Mouse (Mus musculus) midbrain, embryonic 16.5 days (tissue): ENCODE data around the gene Nubp1. TPM values are rescaled to one million over a fixed set of nuclear protein-coding genes. Genes with fewer than 3 reads are reported as not detected.

Experiments
- ATAC-seq: fragments of 200-750 bp; cut with Nextera tagmentation; 2 replicates; pipeline ENCODE4 v1.8.0; 2017; ENCODE audit warnings: moderate TSS enrichment
- H3K27ac ChIP-seq: fragments of 300-500 bp; sonication (generic); 2 replicates; pipeline ENCODE4 v1.5.1; 2014; ENCODE audit warnings: mild to moderate bottlenecking, low read length, mixed read lengths
- H3K27me3 ChIP-seq: fragments of 300-500 bp; sonication (generic); 2 replicates; pipeline ENCODE4 v1.6.1; 2014; ENCODE audit warnings: low read depth, low read length, mixed read lengths; ENCODE audit not compliant: control insufficient read depth, insufficient read depth
- H3K36me3 ChIP-seq: fragments of 300-500 bp; sonication (generic); 2 replicates; pipeline ENCODE4 v1.6.1; 2014; ENCODE audit warnings: mild to moderate bottlenecking, low read length, moderate library complexity, mixed read lengths; ENCODE audit not compliant: control insufficient read depth, insufficient read depth
- H3K4me1 ChIP-seq: fragments of 300-500 bp; sonication (generic); 2 replicates; pipeline ENCODE4 v1.6.1; 2014; ENCODE audit warnings: mild to moderate bottlenecking, low read length, mixed read lengths; ENCODE audit not compliant: control insufficient read depth, insufficient read depth
- H3K4me2 ChIP-seq: fragments of 300-500 bp; sonication (generic); 2 replicates; pipeline ENCODE4 v1.6.1; 2014; ENCODE audit warnings: mild to moderate bottlenecking, low read length, mixed read lengths
- H3K4me3 ChIP-seq: fragments of 300-500 bp; sonication (generic); 2 replicates; pipeline ENCODE4 v1.5.1; 2014; ENCODE audit warnings: low read depth, mild to moderate bottlenecking, low read length, moderate library complexity, mixed read lengths
- H3K9ac ChIP-seq: fragments of 300-500 bp; sonication (generic); 2 replicates; pipeline ENCODE4 v1.6.1; 2014; ENCODE audit warnings: low read depth, low read length, mixed read lengths
- H3K9me3 ChIP-seq: fragments of 300-500 bp; sonication (generic); replicated peaks from 2 replicates; pipeline ENCODE4 v1.6.1; 2014; ENCODE audit warnings: mild to moderate bottlenecking, low read length, mixed read lengths; ENCODE audit not compliant: control insufficient read depth, poor library complexity, severe bottlenecking
- WGBS: fragments of 180-500 bp; shearing (Covaris S2); extraction: QIAGEN DNeasy Blood & Tissue Kit; methylation state at CpG from one replicate; pipeline ENCODE4 v1.1.7; 2014; 5-methylcytosine and 5-hydroxymethylcytosine counted together
- polyA plus RNA-seq: library from polyadenylated mRNA; unstranded; fragments of >200 nt; fragmentation: Nextera tagmentation; extraction: Ambion mirVana; gene quantifications from 2 replicates; pipeline ENCODE4 v1.2.1, GENCODE M21; 2015

The Nubp1 gene
- polyA plus RNA-seq, 1 experiment from 2014 or later = 45.3 TPM

- WGBS = 86% methylated on average over 5 of the region's 5 CpGs
- H3K4me2 ChIP-seq = no peak overlapping the region
- peaks cover 7% of the 10 kb centered on the region for H3K4me1 ChIP-seq
- no peaks in the 10 kb centered on the region for H3K9me3 ChIP-seq
- no peak overlapping the region for H3K27ac ChIP-seq
- no peak overlapping the region for H3K9ac ChIP-seq
- peaks cover 4% of the 10 kb centered on the region; the same call in 1 of the 2 replicates for H3K36me3 ChIP-seq
- no peaks in the 10 kb centered on the region for H3K27me3 ChIP-seq
- H3K4me3 ChIP-seq = no peak overlapping the region
- no peak for ATAC-seq
Measured at GRCm38 (mm10) chr16:10438055-10438454, 26.3 kb downstream of the Nubp1 start.

DNA sequence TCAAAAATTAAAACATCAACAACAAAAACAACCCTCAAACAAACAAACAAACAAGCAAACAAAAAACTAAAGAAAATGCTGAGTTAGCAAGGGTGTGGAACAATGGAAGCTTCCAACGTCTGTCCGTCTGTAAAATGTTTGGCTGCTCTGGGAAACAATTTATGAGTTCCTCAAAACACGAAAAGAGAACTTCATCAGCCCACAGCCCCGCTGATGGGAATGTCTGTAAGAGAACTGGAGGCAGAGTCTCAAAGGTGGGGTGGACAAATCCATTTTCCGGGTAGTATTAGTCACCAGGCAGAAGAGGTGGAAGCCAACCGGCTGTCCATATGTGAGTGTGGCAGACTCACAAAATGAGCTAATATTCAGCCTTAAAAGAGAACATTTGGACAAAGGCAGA is 29.6 kb downstream of the Nubp1 start:
- H3K9ac ChIP-seq = no peak overlapping the region
- no peaks in the 10 kb centered on the region for H3K9me3 ChIP-seq
- H3K4me1 ChIP-seq = peaks cover 33% of the 10 kb centered on the region
- no peaks in the 10 kb centered on the region for H3K27me3 ChIP-seq
- no peak overlapping the region for H3K4me2 ChIP-seq
- no peak overlapping the region for H3K4me3 ChIP-seq
- no peak overlapping the region for H3K27ac ChIP-seq
- no peak for ATAC-seq
- WGBS = 89% methylated on average over 6 of the region's 6 CpGs
- peaks cover 4% of the 10 kb centered on the region; the same call in 1 of the 2 replicates for H3K36me3 ChIP-seq

DNA sequence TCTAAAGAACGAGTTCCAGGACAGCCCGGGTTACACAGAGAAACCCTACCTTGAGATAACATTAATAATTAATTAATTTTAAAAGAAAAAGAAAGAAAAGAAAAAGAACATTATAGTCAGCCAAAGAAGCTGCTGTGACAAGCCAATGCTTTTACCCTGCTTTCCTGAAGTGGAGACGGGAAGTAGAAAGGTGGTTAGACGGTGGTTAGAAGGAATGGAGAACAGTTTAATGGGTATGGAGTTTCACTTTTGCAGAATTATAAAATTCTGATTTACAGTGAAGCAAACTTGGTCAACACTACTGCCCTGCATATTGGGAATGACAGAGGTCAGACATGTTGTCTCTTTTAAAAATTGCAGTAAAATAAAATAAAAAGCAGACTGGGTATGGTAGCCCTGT is 30.0 kb downstream of the Nubp1 start:
- Histone ChIP-seq H3K4me1 (peaks cover 33% of the 10 kb centered on the region), H3K9ac (no peak overlapping the region), H3K9me3 (no peaks in the 10 kb centered on the region), H3K27me3 (no peaks in the 10 kb centered on the region), H3K27ac (no peak overlapping the region), H3K4me3 (no peak overlapping the region), H3K36me3 (peaks cover 4% of the 10 kb centered on the region; the same call in 1 of the 2 replicates), H3K4me2 (no peak overlapping the region)
- WGBS = 92% methylated on average over 4 of the region's 4 CpGs
- no peak for ATAC-seq

DNA sequence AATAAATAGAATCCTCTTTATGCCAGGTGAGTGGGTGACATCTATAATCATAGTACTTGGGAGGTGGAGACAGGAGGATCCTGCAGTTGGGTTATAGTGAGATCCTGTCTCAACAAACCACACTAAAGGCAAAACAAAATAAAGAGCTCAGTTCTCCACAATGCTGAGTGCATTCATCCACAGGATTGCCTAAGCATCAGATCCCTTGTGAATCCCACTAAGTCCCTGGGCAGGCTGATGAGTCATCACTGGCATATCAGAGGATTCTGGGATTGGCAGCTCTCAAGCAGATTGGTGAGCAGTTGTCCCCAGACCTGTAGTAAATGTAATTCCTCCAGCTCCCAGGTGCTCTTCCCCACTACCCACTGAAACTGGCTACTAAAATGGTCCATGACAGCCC is 32.0 kb downstream of the Nubp1 start:
- no peak overlapping the region for H3K27ac ChIP-seq
- no peak for ATAC-seq
- no peaks in the 10 kb centered on the region for H3K9me3 ChIP-seq
- no peak overlapping the region for H3K4me3 ChIP-seq
- H3K4me2 ChIP-seq = no peak overlapping the region
- H3K4me1 ChIP-seq = peaks cover 39% of the 10 kb centered on the region
- H3K27me3 ChIP-seq = no peaks in the 10 kb centered on the region
- peaks cover under 1% of the 10 kb centered on the region; the same call in 1 of the 2 replicates for H3K36me3 ChIP-seq
- H3K9ac ChIP-seq = no peak overlapping the region

DNA sequence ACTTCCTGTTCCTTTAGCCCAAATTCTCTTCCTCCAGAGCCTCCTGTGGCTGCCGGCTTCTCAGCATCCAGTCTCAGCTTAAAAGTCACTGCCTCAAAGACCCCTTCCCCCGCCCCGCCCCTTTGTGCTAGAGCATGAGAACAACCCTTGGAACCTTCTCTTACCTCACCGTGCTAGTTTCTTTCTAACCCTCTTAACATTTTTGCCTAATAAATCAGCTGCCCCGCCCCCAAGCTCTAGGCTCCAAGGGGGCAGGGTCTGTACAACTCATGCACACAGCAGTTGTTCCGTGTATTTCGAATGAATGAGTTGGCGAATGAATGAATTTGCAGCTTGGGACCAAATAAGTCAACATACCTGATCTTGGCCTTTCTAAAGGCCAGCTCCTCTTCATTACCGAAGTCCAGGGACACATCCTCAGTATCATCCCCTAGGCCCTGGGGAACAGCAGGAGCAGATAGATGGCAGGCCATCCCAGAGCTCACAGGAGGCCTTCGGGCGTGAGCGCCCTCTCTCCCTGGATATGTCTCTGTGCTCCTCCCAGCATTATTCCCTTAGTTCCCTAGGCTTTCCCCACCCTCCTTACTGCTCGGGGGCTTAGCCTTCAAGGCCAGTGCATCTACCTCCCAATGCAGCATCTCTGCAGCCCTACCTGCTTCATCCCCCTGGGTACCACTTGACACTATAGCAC is 35.0 kb downstream of the Nubp1 start:
- Histone ChIP-seq H3K4me1 (peaks cover 39% of the 10 kb centered on the region), H3K27me3 (no peaks in the 10 kb centered on the region), H3K4me2 (peak overlapping the region; percentile 65), H3K4me3 (peak overlapping the region; percentile 50), H3K9ac (peak overlapping the region; percentile 78), H3K27ac (peak overlapping the region; percentile 85), H3K9me3 (no peaks in the 10 kb centered on the region), H3K36me3 (no peaks in the 10 kb centered on the region)
- 11% methylated on average over 13 of the region's 13 CpGs for WGBS
- peak; percentile 78 for ATAC-seq

DNA sequence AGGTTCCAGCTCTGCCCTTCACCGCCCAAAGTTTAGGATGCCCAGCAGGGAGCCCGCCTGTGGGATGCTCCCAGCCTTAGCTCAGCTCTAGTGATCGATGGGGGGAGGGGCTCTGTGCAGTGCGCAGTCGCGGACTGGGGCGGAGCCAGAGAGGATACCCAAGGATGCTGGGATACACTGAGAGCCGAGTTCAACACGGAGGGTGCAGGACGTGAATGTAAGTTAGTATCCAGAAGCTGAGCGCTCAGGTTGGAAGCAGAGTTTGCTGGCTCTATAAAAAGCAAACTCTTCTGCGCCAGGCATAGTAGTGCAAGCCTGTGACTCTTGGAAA is 35.5 kb downstream of the Nubp1 start, which contains the start of gene Tvp23a:
Tvp23a (minus strand) TSS at position 99 of the 331 bp plus-strand sequence.
- Histone ChIP-seq H3K4me2 (peak within 1 kb of the TSS; percentile 65), H3K9ac (peak within 1 kb of the TSS; percentile 78), H3K27me3 (no peaks in the 10 kb centered on the region), H3K36me3 (no peaks in the 10 kb centered on the region), H3K9me3 (no peaks in the 10 kb centered on the region), H3K4me1 (peaks cover 39% of the 10 kb centered on the region), H3K27ac (peak within 1 kb of the TSS; percentile 85), H3K4me3 (peak within 1 kb of the TSS; percentile 50)
- WGBS = 1% methylated on average over 12 of the region's 12 CpGs
- ATAC-seq = peak; percentile 98

GRCm38 (mm10) chr16:10447781-10448180 is 36.0 kb downstream of the Nubp1 start:
- Histone ChIP-seq H3K4me2 (peak overlapping the region; percentile 65), H3K27me3 (no peaks in the 10 kb centered on the region), H3K27ac (peak overlapping the region; percentile 85; the same call in 1 of the 2 replicates), H3K4me1 (peaks cover 34% of the 10 kb centered on the region), H3K9me3 (no peaks in the 10 kb centered on the region), H3K4me3 (peak overlapping the region; percentile 50), H3K36me3 (no peaks in the 10 kb centered on the region), H3K9ac (peak overlapping the region; percentile 78)
- 58% methylated on average over 2 of the region's 2 CpGs for WGBS
- 0 out of 2 replicates have a peak, but pooled peaks have one; percentile 9 for ATAC-seq

DNA sequence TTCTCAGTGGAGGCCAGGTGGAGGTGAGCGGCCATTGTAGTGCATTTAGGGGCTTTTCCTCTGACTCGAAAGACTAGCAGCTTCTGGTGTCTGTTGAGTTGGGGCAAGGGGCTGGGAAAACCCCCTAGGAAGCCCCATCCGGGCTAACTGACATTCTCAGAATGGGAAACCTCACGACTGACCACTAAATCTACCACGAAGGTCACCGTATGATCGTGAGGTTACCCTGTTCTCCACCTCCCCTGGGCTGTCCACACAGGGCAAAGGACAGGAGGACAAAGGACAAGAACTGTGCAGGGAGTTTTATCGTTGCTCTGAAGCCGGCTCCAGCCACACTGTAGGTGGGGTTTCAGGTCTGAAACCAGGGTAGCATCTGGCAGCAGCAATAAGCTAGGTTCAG is 37.2 kb downstream of the Nubp1 start:
- WGBS = 88% methylated on average over 9 of the region's 9 CpGs
- Histone ChIP-seq H3K27me3 (no peaks in the 10 kb centered on the region), H3K4me3 (no peak overlapping the region), H3K9me3 (no peaks in the 10 kb centered on the region), H3K36me3 (no peaks in the 10 kb centered on the region), H3K4me1 (peaks cover 24% of the 10 kb centered on the region), H3K9ac (no peak overlapping the region), H3K4me2 (no peak overlapping the region), H3K27ac (no peak overlapping the region)
- ATAC-seq = no peak

DNA sequence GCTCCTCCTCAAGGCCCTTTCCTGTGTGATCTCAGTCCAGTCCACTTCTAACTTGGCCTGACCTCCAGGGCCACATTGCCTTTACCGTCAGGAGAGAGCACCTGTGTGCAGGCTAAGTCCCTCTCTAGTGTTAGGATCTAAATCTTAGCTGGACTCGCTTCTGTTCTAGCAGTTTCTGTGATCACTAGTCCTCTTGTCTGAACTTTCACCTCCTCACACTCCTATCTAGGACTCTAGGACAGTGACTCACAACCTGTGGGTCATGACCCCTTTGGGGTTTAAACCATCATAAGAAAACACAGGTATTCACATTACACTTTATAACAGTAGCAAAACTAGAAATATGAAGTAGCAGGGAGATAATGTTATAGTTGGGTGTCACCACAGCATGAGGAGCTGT is 40.2 kb downstream of the Nubp1 start:
- no peaks in the 10 kb centered on the region for H3K36me3 ChIP-seq
- ATAC-seq = no peak
- no peaks in the 10 kb centered on the region for H3K9me3 ChIP-seq
- no peak overlapping the region for H3K9ac ChIP-seq
- H3K4me1 ChIP-seq = peaks cover 5% of the 10 kb centered on the region
- no peak overlapping the region for H3K27ac ChIP-seq
- H3K27me3 ChIP-seq = no peaks in the 10 kb centered on the region
- no peak overlapping the region for H3K4me2 ChIP-seq
- WGBS = 88% methylated on average over 2 of the region's 2 CpGs
- H3K4me3 ChIP-seq = no peak overlapping the region
